Mouse (Mus musculus) activated CD4-positive, CD25-positive, alpha-beta regulatory T cell, adult 4 months (primary cell): ENCODE data around the gene Kl. TPM values are rescaled to one million over a fixed set of nuclear protein-coding genes. Genes with fewer than 3 reads are reported as not detected.

Source experiments
- ATAC-seq: one replicate; pipeline ENCODE4 v1.8.0; 2017
- polyA plus RNA-seq, 2 experiments: library from polyadenylated mRNA; unstranded; fragments of 100-300 nt; shearing (Covaris generic); gene quantifications; one replicate each; pipeline ENCODE4 v1.2.1; 2017

Gene Kl
- polyA plus RNA-seq = under 1 TPM in 1 of 2 experiments, not detected in 1; 0.08 TPM

DNA sequence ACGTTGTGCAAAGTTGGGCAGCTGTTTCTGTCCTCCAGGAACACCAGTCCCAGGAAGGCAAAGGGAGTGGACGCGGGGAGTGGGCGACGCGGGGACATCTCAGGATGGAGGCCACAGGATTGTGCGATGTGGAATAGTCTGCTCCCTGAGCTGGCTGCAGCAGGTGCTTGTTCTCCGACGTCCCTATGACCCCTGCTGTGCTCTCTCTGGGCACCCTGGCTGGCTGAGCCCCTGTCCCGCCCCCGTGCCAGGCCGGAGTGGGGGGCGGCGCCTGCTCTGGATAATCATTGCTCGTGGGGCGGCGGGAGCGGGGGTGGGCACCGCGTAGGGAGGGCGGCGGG, at the start of gene Kl:
Gene Kl, plus strand, starts transcription at position 280 of the 341 bp plus-strand sequence.
- no peak for ATAC-seq

DNA sequence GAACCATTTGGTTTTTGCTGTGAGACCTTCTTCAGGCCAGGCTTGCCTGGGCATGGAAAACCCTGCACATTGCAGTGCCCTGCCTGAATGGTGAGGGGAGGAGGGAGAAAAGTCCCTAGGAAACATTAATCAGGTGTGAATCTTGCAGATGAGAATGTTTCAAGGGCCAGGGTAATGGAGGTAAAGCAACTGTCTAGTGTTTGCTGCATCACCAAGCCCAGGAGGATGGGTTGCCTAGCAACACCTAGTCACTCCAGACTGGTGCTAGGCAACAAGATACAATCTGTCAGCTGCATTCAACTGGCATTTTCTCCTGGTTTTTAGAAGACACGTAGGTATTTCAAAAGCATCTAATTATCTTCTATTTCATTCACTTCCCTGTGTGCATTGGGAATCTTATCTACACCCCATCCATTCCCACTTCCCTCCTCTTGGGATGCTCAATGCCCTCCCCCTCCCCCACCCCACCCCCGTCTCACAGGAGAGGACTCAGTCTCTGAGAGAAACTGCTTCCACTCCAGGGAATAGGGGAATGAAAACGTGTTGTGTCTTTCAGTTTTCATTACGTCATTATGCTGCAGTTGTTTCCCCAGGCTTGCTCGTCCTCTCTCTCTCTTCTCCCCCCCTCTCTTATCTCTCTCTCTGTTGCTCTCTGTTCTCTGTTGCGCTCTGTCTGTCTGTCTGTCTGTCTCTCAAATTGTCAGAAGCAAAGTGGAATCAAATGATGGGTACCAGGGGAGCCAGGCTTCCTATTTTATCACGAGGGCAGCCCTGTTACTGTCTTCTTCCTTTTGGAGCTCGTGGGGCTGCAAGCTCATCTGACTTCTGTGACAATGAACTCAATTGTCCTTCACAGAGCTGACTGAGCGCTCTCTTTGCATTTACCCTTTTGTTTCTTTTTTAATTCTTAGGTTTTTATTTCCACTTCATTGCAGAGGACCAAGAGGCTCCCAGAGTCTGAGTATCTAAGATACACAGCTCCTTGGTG, 46.1 kb upstream of the Kl start:
- no peak for ATAC-seq

DNA sequence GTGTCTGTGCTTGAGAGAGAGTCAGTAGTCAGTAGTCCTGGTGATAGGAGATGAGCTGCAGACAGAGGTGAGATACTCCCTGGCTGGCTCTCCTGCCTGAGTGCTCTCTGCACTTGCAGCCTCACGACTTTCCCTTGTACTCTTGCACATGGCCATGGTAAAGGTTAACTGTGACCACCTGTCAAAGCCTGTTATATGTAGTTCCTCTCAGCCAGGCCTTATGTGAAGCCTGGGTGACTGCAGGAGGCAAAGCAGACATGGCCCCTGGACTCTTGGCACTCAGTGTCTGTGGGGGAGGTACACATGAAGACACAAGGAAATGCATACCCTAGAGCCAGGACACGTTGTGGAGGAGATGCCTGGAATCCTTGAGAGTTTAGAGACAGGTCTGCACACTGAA, 40.3 kb upstream of the Kl start:
- no peak for ATAC-seq

- ATAC-seq = no peak
These were observed 39.8 kb upstream of the Kl start for GRCm38 (mm10) chr5:150912656-150913055.

GRCm38 (mm10) chr5:150915080-150916055, 37.0 kb upstream of the Kl start:
- ATAC-seq = no peak

GRCm38 (mm10) chr5:150917131-150917858, 35.1 kb upstream of the Kl start:
- ATAC-seq = no peak

- ATAC-seq = no peak
These were observed 33.8 kb upstream of the Kl start for GRCm38 (mm10) chr5:150918599-150918998.

DNA sequence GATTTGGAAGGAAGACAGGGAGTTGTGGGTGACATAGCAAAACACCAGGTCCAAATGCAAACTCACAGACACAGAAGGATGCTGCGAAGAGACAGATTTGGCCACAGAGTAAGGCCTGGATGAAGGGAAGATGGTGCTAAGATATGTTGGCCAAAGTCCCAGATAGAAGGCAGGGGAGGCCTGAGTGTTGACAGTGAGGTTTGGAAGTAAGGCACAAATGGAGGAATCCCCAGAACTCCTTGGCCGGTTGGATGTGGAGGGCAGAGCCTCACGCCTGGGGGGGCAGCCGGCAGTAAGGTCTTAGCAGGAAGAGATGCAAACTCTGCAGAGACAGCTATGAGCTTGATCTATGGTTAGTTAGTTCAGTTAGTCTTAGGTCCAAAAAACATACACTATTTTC, 33.1 kb upstream of the Kl start:
- ATAC-seq = no peak

DNA sequence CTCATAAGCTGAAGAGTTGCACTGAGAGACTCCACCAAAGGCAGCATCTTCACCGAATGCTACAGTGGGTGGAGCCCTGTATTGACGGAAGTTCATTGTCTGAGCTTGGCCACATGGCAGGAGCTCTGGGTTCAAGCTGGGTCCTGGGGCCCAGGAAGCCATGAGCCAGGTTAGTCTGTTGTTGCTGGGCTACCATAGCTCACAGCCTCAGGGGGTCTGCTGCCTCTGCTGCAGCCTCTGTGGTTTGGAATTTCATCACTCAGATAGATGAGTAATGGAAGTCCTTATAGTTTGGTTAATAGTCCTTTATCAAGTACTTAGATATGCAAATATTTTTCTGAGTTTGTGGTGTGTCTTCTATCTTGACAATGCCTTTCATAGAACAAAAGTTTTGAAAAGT, 32.4 kb upstream of the Kl start:
- no peak for ATAC-seq

DNA sequence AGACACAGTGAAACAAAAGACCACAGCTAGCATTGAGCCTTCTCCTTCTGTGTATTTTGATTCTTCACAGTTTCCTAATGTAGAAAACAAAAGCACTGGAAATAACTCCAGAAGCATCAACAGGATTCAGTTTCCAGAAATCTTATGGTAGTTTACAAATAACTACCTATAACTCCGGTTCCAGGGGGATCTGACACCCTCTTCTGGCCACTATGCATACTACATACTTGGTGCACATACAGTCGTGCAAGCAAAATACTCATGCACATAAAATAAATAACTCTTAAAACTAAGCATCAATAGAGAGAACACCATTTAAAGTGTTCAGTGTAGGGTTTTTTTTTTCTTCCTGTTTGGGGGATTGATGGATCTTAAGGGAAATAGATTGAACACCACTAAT, 23.0 kb upstream of the Kl start:
- ATAC-seq = no peak

GRCm38 (mm10) chr5:150932596-150932995, 19.8 kb upstream of the Kl start:
- no peak for ATAC-seq

- ATAC-seq = no peak
These were observed 16.2 kb upstream of the Kl start for GRCm38 (mm10) chr5:150936213-150936612.

DNA sequence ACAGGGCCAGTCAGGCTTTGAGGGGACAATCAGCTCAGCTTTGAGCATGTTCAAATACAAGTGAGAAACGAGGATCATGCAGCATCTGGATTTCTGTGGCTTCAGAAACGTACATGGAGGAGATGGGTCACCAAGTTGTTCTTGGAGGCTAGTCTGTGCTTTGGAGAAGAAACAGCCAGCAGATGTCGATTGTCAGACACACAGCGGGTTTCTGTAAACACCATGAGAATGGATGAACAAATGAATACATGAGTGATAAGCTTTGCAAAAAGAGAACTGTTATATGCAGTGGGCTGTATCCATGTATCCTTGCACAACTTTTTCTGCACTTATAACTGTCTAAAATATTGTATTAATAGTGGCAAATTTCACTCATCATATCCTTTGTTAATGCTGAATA, 15.6 kb upstream of the Kl start:
- ATAC-seq = no peak

- no peak for ATAC-seq
These were observed 14.9 kb upstream of the Kl start for GRCm38 (mm10) chr5:150937501-150937900.

DNA sequence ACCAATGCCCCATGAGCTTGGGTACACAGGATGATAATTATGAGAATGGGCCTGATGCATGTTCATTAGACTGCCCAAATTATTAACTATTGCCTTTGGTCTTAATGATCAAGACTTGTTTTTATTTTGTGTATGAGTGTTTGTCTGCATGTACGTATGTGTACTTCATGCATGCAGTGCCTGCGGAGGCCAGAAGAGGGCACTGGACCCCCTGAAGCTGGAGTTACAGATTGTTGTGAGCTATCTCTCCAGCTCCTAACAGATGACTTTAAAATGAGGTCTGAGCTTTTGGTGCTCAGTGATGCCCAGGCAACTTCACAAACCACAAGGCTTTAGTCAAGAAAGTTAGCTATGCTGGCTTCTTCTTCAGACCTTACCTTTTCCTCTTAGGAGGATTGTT, 6.8 kb upstream of the Kl start:
- ATAC-seq = no peak

DNA sequence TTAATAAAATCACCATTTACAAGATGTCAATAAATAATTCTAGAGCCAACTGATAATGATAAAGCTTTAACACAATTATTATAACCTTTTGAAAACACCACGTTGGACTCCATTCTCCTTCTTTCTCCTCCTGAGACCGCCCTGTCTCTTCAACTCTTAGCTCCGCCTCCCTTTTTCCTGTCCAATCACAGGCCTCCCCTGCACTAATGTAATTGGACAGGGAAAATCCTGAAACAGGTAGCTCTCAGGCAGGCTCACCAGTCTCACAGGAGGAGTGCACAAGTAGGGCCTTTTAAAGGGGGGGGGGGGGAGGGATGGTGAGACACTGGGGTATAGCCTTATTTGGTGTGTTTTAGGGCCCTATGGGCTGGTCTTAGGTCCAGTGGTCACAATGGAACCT, 3.3 kb upstream of the Kl start:
- ATAC-seq = no peak

DNA sequence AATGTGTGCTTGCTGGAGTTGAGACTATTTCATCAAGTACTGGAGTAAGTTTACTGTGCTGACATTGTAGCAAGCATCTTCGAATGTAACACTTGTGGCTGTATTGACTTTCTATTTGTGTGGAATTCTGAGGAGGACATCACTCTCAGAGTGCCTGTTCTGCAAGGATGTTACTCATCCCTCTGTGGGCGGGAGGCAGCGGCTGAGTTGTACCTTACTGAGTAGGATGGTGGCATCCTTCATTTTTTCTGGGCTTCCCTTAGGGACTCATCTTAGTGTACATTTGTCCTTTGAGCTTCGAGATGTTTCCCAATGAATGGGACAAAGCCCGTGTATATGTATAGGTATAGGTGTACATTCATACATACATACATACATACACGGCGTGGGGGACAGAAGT, 1.1 kb upstream of the Kl start:
- no peak for ATAC-seq

- ATAC-seq = no peak
These were observed 488 bp downstream of the Kl start for GRCm38 (mm10) chr5:150952669-150953521.

GRCm38 (mm10) chr5:150954791-150955190, 2.4 kb downstream of the Kl start:
- no peak for ATAC-seq

- no peak for ATAC-seq
These were observed 7.5 kb downstream of the Kl start for GRCm38 (mm10) chr5:150959861-150960260.

- ATAC-seq = no peak
These were observed 9.2 kb downstream of the Kl start for GRCm38 (mm10) chr5:150961615-150962014.

DNA sequence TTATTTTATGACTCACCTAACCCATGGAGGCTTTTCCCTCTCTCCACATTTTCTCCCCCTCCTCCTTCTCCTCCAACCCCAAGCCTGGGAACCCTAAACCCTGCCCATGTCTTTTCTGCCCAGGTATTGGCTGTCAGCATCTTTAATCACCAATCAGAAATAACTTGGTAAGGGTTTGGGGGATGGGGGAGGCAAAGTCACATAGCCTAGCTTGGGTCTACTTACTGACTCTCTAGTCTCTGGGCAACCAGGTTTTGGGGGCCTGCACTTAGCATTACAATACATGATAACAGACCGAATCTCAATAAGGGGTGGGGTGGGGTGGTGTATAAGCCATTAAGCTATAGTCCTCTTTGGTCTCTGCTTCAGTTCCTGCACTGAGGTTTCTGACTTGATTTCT, 10.3 kb downstream of the Kl start:
- no peak for ATAC-seq
